Mouse (Mus musculus) cortical plate, adult 2 months (tissue): ENCODE data around the gene Ankrd23.

Experiments used
- CTCF ChIP-seq: fragments of 200-500 bp; IDR thresholded peaks from 2 replicates; pipeline ENCODE4 v1.5.1; 2011; ENCODE audit warnings: mild to moderate bottlenecking, control low read depth, low read length; ENCODE audit not compliant: insufficient read depth; ENCODE audit errors: extremely low read depth
- POLR2A ChIP-seq: fragments of 200-500 bp; IDR thresholded peaks from 2 replicates; pipeline ENCODE4 v1.6.1; 2011; ENCODE audit warnings: mild to moderate bottlenecking, low read length, control low read depth; ENCODE audit not compliant: insufficient read depth; ENCODE audit errors: extremely low read depth

DNA sequence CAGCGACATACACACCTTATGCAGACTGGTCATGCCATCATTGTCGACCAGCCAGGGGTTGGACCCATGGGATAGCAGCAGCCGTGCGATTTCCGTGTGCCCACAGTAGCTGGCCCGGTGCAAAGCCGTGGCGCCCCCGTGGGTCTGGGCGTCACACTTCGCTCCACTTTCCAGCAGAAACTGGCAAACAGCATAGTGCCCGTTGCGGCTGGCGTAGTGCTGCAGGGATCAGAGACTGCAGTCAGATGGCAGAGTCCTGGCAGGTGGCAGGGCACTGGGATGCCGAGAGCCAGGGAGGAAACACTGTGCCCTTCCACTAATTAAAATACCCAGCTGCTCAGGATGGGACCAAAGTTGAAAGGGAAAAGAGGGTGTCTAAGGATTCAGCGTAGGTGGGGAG lies 5.2 kb upstream of the Ankrd23 start:
- TF ChIP-seq CTCF: no peak
- no peak for TF ChIP-seq POLR2A
